Mouse (Mus musculus) cerebellum, adult 11 months (tissue): ENCODE results near the gene Gm19935.

ENCODE experiments used
- DNase-seq: peaks from one replicate; pipeline ENCODE4 v3.0.0; 2022

Gene Gm19935

GRCm38 (mm10) chr8:90828987-90829740, 12.0 kb upstream of the Gm19935 start:
- DNase-seq: no peak

GRCm38 (mm10) chr8:90828181-90828986, 11.2 kb upstream of the Gm19935 start, which contains the start of gene Chd9:
TSS of gene Chd9 (plus strand) at chr8:90828352.
- DNase-seq: peak; percentile 95

GRCm38 (mm10) chr8:90825459-90825871, 8.3 kb upstream of the Gm19935 start:
- no peak for DNase-seq

- no peak for DNase-seq
These were observed 5.2 kb upstream of the Gm19935 start for GRCm38 (mm10) chr8:90822443-90822842.

GRCm38 (mm10) chr8:90820321-90820696, 3.1 kb upstream of the Gm19935 start:
- DNase-seq: no peak

- no peak for DNase-seq
These were observed 2.5 kb upstream of the Gm19935 start for GRCm38 (mm10) chr8:90819561-90820320.

- no peak for DNase-seq
These were observed 921 bp downstream of the Gm19935 start for GRCm38 (mm10) chr8:90816061-90816882.

- DNase-seq: no peak
These were observed 3.4 kb downstream of the Gm19935 start for GRCm38 (mm10) chr8:90813602-90814320.

GRCm38 (mm10) chr8:90799473-90799872, 17.7 kb downstream of the Gm19935 start:
- DNase-seq: no peak

- DNase-seq: peak; percentile 26
These were observed 22.0 kb downstream of the Gm19935 start for GRCm38 (mm10) chr8:90794990-90795861.

- DNase-seq: peak; percentile 53
These were observed 23.5 kb downstream of the Gm19935 start for GRCm38 (mm10) chr8:90793710-90794109.

- DNase-seq: no peak
These were observed 25.6 kb downstream of the Gm19935 start for GRCm38 (mm10) chr8:90791616-90792015.

GRCm38 (mm10) chr8:90769791-90770190, 47.4 kb downstream of the Gm19935 start:
- DNase-seq: no peak
